Mouse (Mus musculus): ENCODE measurements around the gene Ipo4.

Gene Ipo4

DNA sequence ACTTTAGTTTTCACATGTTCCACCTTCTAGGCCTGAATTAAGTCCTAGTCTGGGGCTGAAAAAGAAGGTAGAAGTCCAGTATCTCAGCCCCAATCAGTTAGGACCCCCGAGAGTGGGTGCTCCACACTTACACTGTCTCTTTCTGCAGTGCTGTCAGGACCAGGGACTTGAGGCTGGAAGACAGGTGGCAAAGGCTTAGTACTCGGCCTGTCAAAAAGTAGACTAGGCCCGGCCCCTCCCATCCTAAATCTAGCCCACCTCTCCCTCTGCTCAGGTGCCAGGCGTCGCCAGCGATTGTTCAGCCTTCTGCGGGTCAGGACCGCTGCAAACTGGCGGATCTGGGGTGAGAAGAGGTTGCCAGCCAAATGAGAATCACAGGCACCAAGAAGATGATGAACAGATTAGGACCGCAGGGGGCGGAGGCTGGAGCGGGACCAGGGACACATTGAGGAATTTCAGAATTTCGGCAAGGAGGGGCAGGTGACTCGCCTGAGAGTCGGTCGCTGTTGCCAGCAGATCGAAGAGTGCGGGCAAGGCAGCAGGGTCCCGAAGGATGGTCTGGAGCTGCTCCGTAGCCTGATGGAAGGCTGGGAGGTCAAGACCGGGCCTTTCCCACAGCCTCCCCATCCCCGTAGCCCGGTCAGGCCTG is 759 bp downstream of the Ipo4 start:
- DNase-seq (ENCODE audit: low spot score in 2 of 2) = no peak

DNA sequence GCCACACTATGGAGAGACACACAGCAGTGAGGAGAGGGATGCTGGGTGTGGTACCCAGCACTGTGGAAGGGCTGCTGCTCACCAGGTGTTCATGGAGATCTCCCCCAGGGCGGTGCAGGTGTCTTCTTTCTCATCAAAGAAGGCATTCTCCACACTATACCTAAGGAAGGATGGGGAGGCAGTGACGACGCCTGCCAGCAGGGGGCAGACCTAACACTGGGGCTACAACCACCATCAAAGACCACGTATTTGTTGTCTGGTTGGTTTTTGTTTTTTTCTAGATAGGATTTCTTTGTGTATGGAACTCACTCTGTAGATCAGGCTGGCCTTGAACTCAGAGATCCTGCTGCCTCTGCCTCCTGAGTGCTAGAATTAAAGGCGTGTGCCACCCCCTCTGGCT is 6.4 kb downstream of the Ipo4 start:
- peak; percentile 25 to 41 for DNase-seq (ENCODE audit: low spot score in 2 of 2)

DNA sequence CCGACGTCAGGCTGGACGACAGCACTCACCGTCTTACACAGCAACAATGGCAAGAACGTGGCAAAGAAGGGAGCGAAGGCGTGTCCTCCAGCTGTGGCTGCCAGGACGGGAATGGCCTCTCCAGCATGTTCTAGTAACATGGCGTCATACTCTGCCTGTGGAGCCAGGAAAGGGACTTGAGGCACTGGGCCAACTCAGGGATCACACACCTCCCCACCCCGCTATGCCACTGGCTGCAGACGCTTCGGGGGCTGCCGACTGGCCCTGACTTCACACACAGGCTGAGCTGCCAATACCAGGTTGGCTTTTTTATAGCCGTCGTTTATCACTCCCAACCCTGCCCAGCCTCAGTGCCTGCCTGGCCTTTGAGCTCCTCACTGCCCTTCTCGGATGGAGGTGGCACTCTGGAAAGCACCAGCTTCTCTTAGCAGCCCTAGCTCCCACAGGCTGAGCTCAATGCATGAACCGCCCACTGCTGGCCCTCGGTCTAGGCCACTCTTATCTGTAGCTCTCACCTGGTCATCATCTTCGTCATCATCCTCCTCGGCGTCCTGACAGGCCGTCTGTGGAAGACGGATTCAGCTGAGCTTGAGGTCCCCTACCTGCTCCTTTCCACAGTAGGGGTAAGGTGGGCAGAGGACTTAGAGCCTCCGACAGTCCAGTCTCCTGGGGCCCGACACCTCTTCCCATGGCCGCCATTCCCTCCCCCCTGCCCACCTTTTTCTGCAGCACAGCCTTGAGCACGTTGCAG is 7.5 kb downstream of the Ipo4 start:
- DNase-seq (ENCODE audit: low spot score in 2 of 2) = no peak

DNA sequence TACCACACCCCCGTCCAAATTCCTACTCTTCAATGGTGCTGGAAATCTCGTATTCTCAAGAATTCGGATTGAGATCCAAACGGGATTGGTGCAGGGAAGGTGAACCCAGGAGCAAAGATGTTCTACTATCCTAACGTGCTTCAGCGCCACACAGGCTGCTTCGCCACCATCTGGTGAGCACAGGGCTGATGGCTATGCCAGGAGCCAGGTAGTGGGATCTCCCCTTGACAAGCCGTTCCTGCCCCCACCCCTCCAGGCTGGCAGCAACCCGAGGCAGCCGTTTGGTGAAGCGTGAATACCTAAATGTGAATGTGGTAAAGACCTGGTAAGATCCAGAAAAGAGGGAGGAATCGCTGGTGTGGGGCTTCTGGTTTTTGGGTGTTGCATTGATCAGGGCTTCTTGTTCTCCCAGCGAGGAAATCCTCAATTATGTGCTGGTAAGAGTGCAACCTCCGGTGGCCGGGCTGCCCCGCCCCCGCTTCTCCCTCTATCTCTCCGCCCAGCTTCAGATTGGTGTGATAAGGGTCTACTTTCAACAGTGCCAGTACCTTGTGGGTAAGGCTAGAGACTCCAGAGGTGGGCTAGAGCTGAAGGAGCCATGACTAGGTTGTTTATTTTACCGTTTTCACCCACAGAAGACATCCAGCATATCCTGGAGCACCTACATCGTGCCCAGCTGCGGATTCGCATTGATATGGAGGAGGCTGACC is 17.1 kb downstream of the Ipo4 start:
- no peak for DNase-seq (ENCODE audit: low spot score in 2 of 2)

DNA sequence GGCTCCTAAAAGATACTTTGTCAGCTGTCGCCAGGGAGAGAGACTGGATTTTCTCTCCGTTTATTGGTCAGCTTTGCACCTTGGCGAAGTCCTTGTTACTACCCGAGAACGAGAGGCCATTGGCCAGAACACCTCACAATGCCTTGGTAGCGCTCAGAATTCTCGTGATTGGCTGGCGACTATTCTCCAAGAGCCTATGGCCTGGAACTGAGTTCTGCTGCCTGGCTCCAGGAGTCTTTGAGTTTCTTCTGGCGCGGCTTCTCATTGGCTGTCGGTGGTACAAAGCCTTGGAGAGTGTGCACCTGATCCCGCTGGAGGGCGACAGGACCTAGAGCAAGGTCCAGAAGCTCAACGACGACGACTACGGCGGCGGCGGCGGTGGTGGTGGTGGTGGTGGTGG is 17.9 kb downstream of the Ipo4 start, which contains the start of gene Rec8:
Rec8 (plus strand) TSS at position 216 of the 400 bp plus-strand sequence.
- DNase-seq (ENCODE audit: low spot score in 2 of 2) = no peak

DNA sequence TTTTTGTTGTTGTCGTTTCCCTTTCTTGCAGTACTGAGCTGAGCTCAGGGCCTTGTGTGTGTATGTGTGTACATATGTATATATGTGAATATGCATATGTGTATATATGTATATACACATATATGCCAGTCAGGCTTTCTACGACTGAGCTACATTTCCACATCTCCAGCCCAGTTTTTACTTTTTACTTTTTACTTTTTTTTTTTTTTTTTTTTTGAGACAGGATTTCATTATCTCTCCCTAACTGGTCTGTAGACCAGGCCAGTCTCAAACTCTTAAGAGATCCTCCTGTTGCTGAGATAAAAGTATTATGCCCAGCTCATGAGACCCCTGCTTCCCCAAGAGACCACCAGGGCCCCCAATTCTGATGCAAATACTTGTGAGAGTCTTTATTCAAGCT is 18.9 kb downstream of the Ipo4 start:
- no peak for DNase-seq (ENCODE audit: low spot score in 2 of 2)

DNA sequence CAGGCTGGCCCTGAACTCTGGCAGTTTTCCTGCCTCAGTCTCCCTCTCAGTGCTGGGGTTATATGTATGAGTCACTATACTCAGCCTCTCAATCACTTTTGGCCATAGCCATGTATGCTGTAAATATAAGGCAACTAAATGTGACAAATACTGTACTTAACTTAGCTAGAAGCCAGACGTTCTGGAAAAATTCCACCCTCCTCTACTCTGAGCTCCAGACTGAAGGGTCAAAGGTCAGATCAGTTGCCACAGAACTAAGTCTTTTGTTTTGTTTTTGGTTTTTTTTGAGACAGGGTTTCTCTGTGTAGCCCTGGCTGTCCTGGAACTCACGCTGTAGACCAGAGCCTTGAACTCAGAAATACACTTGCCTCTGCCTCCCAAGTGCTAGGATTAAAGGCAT is 19.9 kb downstream of the Ipo4 start:
- DNase-seq (ENCODE audit: low spot score in 2 of 2) = no peak

DNA sequence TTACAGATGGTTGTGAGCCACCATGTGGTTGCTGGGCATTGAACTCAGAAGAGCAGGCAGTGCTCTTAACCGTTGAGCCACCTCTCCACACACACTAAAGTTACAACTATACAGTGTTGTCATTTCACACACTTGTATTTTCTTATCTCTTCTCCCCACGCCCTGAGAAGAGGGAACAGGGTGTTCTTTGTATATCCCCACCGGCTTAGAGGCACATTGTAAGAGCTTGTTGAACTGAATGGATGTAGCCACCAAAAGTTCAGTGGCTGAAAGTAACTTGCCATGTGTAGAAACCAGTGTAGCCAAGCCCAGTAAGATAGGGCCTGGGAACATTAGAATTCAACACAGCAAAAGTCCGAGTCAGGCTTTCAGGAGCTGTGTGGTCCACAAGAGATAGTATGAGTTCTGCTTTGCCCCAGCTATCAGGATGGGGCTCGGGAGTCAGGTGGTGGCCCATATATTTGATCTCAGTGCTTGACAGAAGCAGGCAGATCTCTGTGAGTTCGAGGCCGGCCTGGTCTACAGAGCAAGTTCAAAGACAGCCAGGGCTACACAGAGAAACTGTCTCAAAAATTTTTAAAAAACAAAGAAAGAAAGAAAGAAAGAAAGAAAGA is 21.1 kb downstream of the Ipo4 start:
- DNase-seq (ENCODE audit: low spot score in 2 of 2) = no peak

DNA sequence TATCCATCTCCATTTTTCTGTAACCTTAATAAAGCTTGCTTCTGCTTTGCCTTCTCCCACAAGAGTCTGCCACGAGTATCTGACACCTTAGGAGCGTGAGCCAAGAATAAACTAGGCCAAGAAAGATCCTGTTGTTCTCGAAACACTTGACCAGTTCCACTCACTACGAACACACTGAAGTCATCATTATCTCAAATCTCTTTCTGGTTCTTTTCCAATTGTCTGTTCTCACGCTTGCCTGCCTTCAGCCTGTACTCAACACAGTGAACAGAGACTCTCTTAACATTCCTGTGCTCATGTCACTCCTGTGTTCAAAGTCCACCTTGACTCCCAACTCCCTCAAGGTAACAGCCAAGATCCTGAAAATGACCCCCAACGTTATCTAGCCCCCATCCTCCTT is 22.4 kb downstream of the Ipo4 start:
- no peak for DNase-seq (ENCODE audit: low spot score in 2 of 2)

DNA sequence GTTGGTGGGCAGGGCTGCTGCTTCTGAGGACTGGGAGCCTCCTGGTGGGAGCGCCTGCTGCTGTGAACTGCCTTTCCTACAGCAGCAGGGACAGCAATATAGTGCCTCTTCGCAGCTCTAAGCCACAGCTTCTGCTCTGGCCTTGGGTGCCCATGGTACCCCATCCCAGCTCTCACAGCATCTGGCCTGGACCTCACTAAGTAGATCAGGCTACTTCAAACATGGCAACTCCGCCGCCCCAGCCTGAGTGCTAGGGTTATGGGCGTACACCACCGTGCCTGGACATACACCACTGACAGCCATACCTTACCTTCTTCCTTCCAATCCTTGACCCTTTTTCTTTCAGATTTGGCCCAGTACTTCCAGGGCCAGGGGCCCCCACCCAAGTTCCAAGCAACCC is 27.4 kb downstream of the Ipo4 start:
- no peak for DNase-seq (ENCODE audit: low spot score in 2 of 2)

DNA sequence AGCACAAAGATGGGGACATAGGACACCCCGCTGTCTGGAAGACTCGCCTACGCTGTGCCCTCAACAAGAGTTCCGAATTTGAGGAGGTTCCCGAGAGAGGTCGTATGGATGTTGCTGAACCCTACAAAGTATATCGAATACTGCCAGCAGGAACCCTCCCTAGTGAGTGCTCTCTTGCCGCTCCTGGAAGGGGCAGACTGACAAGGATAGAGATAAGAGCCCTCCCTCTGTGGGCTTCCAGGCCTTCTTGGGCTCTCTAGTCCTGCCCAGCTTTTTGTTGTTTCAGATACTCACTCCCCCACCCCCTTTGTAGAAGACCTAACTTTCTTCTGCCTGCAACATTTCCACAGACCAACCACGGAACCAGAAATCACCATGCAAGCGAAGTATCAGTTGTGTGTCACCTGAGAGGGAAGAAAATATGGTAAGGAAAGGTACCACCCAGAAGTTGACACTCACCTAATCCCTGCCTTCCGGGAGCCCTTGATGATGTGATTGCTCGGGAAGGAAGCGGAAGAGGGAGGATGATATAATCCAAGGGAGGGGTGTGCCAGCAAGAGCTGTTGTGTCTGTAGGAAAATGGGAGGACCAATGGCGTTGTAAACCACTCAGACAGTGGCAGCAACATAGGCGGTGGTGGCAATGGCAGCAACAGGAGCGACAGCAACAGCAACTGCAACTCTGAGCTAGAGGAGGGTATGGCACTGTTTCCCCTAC is 29.9 kb downstream of the Ipo4 start:
- DNase-seq (ENCODE audit: low spot score in 2 of 2) = no peak

DNA sequence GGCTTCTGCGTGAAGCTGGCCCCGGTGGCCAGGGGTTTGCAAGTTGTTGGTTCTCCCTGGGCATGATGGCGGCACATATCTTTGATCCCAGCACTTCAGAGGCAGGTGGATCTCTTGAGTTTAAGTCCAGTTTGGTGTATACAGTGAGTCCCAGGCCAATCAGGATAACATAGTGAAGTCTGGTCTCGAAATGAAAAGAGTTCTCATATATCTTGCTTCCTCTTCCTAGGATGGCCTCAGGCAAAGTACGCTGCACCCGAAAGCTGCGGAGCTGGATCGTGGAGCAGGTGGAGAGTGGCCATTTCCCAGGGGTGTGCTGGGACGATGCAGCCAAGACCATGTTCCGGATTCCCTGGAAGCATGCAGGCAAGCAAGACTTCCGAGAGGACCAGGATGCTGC is 30.9 kb downstream of the Ipo4 start:
- DNase-seq (ENCODE audit: low spot score in 2 of 2) = no peak

DNA sequence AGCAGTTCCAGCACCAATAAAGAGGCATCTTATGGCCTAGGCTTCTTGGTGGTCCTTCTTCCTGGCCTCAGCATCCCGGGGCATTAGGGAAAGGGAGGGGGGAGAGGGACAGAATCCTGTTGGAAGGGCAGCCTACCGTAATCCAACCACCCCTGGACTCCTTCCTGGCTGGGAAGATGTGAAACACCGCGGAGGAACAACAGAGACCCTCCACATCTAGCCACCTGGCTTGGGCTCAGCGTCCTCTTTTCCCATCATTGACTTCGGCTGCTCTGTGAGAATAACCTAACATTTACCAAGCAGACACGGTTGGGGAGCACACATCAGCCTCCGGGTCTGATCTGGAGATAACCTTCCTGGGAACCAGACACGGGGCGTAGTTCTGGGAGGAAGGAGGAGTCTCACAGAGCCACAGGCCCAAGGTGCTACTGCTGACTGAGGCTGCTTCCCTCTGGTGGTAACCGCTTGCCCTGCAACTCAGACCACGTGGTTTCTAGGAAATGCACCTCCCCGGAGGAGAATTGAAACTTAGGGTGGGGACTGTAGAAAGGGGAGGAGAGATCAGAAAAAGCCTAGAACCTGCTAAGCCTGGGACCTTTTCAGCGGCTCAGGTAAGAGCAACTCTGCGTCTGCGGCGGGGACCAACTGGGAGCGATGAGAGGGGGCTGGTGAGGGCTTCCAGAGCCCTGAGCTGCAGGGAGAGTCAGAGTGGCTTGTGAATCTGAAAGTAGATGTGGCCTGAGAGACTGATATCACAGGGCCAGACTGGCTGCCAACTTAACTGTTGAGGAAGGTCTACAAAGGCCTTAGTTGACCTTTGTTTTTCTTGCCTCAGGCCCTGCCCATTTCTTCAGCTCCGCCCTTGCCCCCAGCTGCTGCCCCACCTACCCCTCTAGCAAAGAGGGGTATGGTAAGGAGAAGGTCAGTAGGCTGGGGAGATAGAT is 31.9 kb downstream of the Ipo4 start:
- peak; percentile 75 to 78 for DNase-seq (ENCODE audit: low spot score in 2 of 2)

DNA sequence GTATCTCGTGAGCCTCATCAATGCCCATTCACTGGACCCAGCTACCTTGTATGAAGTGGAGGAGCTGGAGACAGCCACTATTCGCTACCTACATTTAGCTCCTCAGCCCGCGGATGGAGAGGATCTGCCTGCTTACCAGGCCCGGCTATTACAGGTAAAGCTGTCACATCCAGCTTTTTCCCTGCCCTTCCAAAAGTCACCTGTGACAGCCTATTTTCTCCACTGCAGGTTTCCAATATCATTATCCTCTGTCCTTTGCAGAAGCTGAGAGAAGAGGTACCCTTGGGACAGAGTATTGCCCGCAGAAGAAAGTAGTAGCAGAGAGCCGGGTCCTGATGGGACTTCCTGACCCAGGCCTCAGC is 32.5 kb downstream of the Ipo4 start, which contains the start of gene Irf9:
Irf9 (plus strand) TSS at position 301 of the 362 bp plus-strand sequence.
- DNase-seq (ENCODE audit: low spot score in 2 of 2) = no peak

DNA sequence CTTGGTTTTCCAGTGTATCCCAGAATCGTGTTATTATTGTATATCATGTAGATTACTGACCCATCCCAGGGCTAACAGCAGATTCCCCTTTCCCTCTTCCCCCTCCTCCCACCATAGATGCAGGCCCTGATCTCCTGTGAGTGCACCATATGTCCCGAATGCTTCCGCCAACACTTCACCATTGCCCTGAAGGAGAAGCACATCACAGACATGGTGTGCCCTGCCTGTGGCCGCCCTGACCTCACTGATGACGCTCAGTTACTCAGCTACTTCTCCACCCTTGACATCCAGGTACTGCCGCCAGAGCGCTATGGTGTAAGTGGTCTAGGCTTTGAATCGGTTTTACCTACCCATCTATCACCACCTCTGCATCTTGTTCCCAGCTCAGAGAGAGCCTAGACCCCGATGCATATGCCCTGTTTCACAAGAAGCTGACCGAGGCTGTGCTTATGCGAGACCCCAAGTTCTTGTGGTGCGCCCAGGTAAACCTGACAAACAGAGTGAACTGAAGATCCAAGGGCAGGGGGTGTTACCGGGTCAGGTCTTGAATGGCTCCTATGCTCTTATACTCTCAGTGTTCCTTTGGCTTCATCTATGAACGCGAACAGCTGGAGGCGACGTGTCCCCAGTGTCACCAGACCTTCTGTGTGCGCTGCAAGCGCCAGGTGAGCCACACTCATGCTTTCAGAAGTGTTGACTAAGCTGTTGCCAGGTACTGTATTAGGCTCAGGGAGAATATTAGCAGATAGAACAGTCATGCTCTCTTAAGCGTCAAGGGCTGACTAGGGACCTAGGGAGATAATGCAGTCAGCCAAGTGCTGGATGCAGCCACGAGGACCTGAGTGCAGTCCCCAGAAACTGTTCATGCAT is 37.0 kb downstream of the Ipo4 start:
- DNase-seq (ENCODE audit: low spot score in 2 of 2) = no peak

DNA sequence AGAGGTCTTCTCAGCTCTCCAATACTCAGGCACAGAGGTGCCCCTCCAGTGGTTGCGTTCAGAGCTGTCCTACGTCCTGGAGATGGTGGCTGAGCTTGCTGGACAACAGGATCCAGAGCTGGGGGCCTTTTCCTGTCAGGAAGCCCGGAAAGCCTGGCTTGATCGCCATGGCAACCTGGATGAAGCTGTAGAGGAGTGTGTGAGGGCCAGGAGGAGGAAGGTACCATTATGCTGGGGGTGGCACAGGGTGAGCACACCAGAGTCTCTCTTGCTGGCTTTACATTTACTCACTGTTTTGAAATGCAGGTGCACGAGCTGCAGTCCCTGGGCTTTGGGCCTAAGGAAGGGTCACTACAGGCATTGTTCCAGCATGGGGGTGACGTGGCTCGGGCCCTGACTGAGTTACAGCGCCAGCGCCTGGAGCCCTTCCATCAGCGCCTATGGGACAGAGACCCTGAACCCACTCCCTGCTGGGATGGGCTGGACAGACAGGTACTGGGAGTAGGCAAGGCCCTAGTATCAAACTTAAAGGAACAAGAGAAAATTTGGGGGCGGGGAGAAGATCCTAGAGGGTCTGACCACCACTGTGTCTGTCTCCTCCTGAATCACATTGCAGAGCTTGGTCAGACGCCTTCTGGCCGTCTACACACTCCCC is 39.6 kb downstream of the Ipo4 start:
- DNase-seq (ENCODE audit: low spot score in 2 of 2) = no peak

DNA sequence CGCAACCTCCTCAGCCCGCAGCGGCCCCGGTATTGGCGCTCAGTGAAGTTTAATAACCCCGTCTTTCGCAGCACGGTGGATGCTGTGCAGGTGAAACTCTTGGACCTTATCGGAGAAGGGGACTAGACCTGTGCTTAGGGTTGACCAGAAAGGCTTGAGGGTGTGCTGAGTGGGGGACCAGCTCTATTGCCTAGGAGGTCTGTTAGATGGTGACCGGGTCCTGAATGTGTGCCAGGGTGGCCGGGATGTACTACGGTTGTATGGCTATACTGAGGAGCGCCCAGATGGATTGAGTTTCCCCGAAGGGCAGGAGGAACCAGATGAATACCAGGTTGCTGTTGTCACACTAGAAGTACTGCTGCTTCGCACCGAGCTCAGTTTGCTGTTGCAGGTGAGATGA is 43.5 kb downstream of the Ipo4 start:
- DNase-seq (ENCODE audit: low spot score in 2 of 2) = no peak

DNA sequence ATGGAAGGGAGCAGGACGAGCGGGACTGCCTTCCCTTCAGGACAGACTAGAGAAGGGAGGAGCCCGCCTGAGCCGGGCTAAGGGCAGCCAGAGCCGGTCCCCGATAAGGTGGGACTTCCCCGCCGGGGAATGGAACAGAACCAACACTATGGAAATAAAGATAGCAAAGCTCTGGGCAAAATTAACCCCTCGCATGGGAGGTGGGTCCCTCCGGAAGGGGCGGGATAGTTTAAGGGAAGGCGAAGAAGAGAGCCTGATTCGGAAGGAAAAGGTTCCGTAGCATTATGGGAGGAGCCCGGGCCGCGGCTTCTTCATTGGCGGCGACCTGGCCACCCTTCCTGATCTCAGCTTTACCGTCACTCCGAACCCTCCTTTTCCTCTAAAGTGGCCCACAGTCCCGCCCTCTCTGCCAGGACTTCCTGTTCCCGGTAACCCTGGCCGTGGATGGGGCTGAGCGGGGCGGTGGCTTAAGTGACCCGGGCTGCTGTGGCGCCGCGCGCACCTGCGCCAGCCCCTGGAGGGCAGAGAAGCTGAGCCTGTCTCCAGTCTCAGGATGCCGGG is 44.3 kb downstream of the Ipo4 start, which contains the start of gene Rnf31:
Rnf31 (plus strand) TSS at position 378 of the 561 bp plus-strand sequence.
- DNase-seq (ENCODE audit: low spot score in 2 of 2) = peak; percentile 82 to 87
